Mouse (Mus musculus) heart, embryonic 10.5 days (tissue): ENCODE measurements around the gene Tgfbr3. TPM values are rescaled to one million over a fixed set of nuclear protein-coding genes. Genes with fewer than 3 reads are reported as not detected.

Experiments used
- DNase-seq: peaks from one replicate; pipeline ENCODE4 v3.0.0-alpha.2; 2017; ENCODE audit warnings: low spot score
- H3K27ac ChIP-seq: fragments of 300-500 bp; sonication (generic); 2 replicates; pipeline ENCODE4 v1.5.1; 2016; ENCODE audit warnings: mild to moderate bottlenecking
- H3K27me3 ChIP-seq: fragments of 300-500 bp; sonication (generic); 2 replicates; pipeline ENCODE4 v1.6.1; 2016; ENCODE audit warnings: mild to moderate bottlenecking; ENCODE audit not compliant: poor library complexity, insufficient read depth, severe bottlenecking
- H3K36me3 ChIP-seq: fragments of 300-500 bp; sonication (generic); 2 replicates; pipeline ENCODE4 v1.6.1; 2016; ENCODE audit warnings: mild to moderate bottlenecking, moderate library complexity
- H3K4me1 ChIP-seq: fragments of 300-500 bp; sonication (generic); 2 replicates; pipeline ENCODE4 v1.6.1; 2016; ENCODE audit warnings: mild to moderate bottlenecking
- H3K4me3 ChIP-seq: fragments of 300-500 bp; sonication (generic); 2 replicates; pipeline ENCODE4 v1.5.1; 2016; ENCODE audit warnings: mild to moderate bottlenecking, moderate library complexity
- H3K9me3 ChIP-seq: fragments of 300-500 bp; sonication (generic); 2 replicates; pipeline ENCODE4 v1.6.1; 2016; ENCODE audit warnings: mild to moderate bottlenecking, moderate library complexity
- WGBS: fragments of 180-500 bp; shearing (Covaris S2); methylation state at CpG from one replicate; pipeline ENCODE4 v1.1.7; 2016; 5-methylcytosine and 5-hydroxymethylcytosine counted together
- polyA plus RNA-seq: library from polyadenylated mRNA; unstranded; fragments of >200 nt; fragmentation: Nextera tagmentation; extraction: Ambion mirVana; gene quantifications from 2 replicates; pipeline ENCODE4 v1.2.1, GENCODE M21; 2016

Gene Tgfbr3
- polyA plus RNA-seq, 1 experiment from 2014 or later, result 36.7 TPM

GRCm38 (mm10) chr5:107171861-107172260 lies 117.6 kb downstream of the Tgfbr3 start:
- 67% methylated on average over 7 of the region's 7 CpGs for WGBS
- Histone ChIP-seq H3K9me3 (no peaks in the 10 kb centered on the region), H3K4me1 (peaks cover 27% of the 10 kb centered on the region)

DNA sequence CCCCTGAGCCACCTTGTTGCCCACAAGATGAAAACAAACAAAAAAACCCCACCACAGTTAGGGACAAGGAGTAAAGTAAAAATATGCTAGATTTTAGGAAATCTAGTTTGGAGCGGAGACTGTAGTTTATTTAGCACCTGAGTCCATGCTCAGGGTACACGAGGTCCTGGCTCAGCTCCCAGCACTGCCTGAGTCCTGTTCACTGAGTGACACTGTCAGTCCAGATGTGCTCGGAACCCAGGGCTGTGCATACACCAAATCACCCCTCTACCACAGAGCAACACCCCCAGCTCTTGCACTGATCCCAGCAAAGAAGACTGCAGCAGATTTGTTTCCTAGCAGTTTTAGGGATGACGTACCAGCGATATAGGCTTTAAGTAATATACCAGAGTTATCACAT lies 119.6 kb downstream of the Tgfbr3 start:
- H3K36me3 ChIP-seq, result peaks cover 4% of the 10 kb centered on the region; the same call in 1 of the 2 replicates
- no peaks in the 10 kb centered on the region for H3K9me3 ChIP-seq
- no peak overlapping the region for H3K27ac ChIP-seq
- no peak overlapping the region for H3K4me3 ChIP-seq
- no peaks in the 10 kb centered on the region for H3K27me3 ChIP-seq
- peaks cover 35% of the 10 kb centered on the region for H3K4me1 ChIP-seq
- WGBS, result 89% methylated on average over 5 of the region's 5 CpGs
- no peak for DNase-seq

More at GRCm38 (mm10) chr5:107171861-107172260, 117.6 kb downstream of the Tgfbr3 start:
- H3K27ac ChIP-seq, result no peak overlapping the region
- no peaks in the 10 kb centered on the region for H3K27me3 ChIP-seq
- peaks cover 8% of the 10 kb centered on the region; the same call in 1 of the 2 replicates for H3K36me3 ChIP-seq
- H3K4me3 ChIP-seq, result no peak overlapping the region
- no peak for DNase-seq

DNA sequence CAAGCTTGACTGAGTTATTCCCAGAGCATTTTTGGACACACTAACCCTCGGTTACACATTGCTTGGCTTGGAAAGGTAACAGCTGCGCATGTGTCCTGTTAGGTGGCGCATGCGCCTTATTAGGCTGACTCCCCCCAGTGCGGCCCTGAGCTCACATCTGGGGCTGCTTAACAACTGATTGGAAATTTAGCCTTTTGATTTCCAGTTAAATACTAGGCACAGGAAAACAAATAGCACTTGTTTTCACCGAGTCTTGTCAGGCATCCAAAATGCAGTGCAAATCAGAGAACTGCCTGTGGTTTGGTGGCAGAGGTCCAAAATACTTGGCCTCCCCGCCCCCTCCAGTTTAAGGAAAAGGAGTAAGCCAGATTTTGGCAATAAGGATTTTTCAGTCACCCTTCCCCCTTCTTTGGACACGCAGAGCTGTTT lies 121.5 kb downstream of the Tgfbr3 start:
- Histone ChIP-seq H3K4me3 (no peak overlapping the region), H3K9me3 (no peaks in the 10 kb centered on the region), H3K27me3 (no peaks in the 10 kb centered on the region), H3K4me1 (peaks cover 40% of the 10 kb centered on the region), H3K36me3 (no peaks in the 10 kb centered on the region), H3K27ac (0 out of 2 replicates have a peak overlapping the region, but pooled peaks have one; percentile 36)
- no peak for DNase-seq
- WGBS, result 42% methylated on average over 8 of the region's 8 CpGs

DNA sequence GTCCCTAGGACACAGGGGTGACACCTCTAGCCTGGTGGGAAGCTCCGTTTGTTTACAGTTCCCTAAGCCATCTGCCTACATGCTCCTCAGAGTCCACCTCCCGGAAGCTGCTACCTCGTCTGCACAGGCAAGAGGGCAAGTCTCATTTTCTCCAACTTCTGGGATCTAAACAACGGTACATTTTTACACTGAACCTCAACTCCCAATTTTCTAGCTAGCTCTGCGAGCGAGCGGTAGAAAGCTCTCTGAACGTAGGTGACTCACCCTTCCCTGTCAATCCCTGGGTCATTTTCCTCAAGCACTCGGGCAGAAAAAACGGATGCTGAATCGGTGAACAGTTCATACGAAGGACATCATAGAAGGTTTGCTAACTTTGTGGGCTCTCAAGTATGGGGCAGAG lies 122.1 kb downstream of the Tgfbr3 start:
- Histone ChIP-seq H3K27me3 (no peaks in the 10 kb centered on the region), H3K4me1 (peaks cover 39% of the 10 kb centered on the region), H3K36me3 (no peaks in the 10 kb centered on the region), H3K27ac (peak overlapping the region; percentile 36; the same call in 1 of the 2 replicates), H3K4me3 (no peak overlapping the region), H3K9me3 (no peaks in the 10 kb centered on the region)
- WGBS, result 36% methylated on average over 12 of the region's 12 CpGs
- no peak for DNase-seq

DNA sequence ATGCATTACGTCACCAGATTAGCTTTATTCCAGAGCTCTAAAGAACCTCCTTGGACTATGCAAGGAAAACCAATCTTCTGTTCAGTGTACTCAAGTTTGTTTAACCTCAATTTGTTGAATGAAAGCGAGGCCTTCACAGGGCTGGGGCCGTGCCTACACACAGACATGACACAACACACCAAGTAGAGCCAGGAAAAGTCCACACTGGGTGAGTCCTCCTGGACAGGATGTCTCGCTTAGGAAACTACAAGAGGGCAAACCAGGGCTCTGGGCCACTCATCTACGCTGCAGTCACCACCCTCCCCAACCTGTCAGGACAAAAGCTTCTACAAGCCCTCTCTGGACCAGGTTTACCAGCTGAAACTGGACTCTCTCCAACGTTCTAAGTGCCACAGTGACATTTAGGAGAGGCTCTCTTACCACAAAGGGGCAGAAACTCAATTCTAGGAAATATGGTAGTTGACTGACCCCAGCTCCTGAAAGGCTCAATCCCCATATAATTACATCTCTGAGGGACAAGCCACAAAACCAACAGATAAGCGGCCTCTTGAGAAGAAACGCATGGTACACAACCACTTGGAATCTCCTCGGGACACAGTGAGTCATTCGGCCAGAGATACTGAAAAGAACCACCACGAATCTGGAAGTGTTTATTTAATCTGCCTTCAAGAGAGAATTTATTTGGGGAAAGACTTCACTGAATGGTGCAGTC lies 122.6 kb downstream of the Tgfbr3 start:
- DNase-seq, result no peak
- H3K9me3 ChIP-seq, result no peaks in the 10 kb centered on the region
- H3K27me3 ChIP-seq, result no peaks in the 10 kb centered on the region
- H3K36me3 ChIP-seq, result no peaks in the 10 kb centered on the region
- H3K27ac ChIP-seq, result peak overlapping the region; percentile 36
- no peak overlapping the region for H3K4me3 ChIP-seq
- 38% methylated on average over 11 of the region's 11 CpGs for WGBS
- peaks cover 40% of the 10 kb centered on the region for H3K4me1 ChIP-seq

GRCm38 (mm10) chr5:107165734-107166133 lies 123.7 kb downstream of the Tgfbr3 start:
- Histone ChIP-seq H3K9me3 (no peaks in the 10 kb centered on the region), H3K4me1 (peaks cover 37% of the 10 kb centered on the region), H3K36me3 (no peaks in the 10 kb centered on the region), H3K4me3 (no peak overlapping the region), H3K27me3 (no peaks in the 10 kb centered on the region), H3K27ac (no peak overlapping the region)
- no peak for DNase-seq
- 68% methylated on average over 7 of the region's 7 CpGs for WGBS

DNA sequence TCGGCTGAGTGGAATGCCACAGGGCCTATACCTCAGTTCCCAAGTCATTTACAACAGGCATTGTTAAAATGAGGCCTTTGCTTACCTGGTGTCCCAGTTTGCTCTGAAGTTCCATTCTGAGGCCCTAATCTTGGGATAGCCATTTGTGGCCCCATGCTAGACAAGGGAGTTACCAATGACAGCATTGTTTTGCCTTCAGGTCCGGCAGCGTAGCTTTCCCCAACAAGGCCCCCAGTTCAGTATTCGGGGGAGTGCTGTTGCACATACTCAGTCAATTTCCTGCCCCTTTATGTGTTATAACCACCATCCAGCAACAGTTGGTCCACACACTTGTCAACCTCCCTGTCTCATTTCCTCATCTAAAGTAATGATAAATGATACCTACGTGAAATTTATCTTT lies 124.2 kb downstream of the Tgfbr3 start:
- Histone ChIP-seq H3K27ac (no peak overlapping the region), H3K27me3 (no peaks in the 10 kb centered on the region), H3K4me3 (no peak overlapping the region), H3K4me1 (peaks cover 36% of the 10 kb centered on the region), H3K9me3 (no peaks in the 10 kb centered on the region), H3K36me3 (no peaks in the 10 kb centered on the region)
- no peak for DNase-seq
- 91% methylated on average over 5 of the region's 5 CpGs for WGBS

DNA sequence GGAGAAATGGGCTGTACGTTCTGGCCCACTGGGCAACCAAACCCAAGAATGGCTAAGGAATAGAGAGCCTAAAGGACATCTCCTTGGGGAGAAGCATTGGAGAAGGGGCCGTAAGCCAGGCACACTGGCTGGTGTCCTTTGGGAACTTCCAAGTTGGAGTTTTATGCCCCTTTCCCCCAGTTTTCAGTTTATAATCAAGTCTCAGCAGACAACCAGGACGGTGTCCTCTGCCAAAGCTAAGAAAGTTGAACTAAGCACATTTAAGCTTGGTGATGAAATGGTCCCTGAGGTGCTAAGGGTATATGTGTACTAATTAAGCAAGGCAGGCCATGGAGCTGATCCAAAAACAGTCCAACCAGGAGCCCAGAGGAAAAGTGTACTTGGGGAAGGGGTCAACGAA lies 124.6 kb downstream of the Tgfbr3 start:
- no peak overlapping the region; the same call in 1 of the 2 replicates for H3K27ac ChIP-seq
- H3K4me1 ChIP-seq, result peaks cover 33% of the 10 kb centered on the region
- no peak for DNase-seq
- H3K4me3 ChIP-seq, result no peak overlapping the region
- WGBS, result 87% methylated on average over 4 of the region's 4 CpGs
- no peaks in the 10 kb centered on the region for H3K27me3 ChIP-seq
- H3K9me3 ChIP-seq, result no peaks in the 10 kb centered on the region
- H3K36me3 ChIP-seq, result no peaks in the 10 kb centered on the region

GRCm38 (mm10) chr5:107164146-107164545 lies 125.3 kb downstream of the Tgfbr3 start:
- WGBS, result 69% methylated on average over 4 of the region's 4 CpGs
- H3K36me3 ChIP-seq, result no peaks in the 10 kb centered on the region
- no peak overlapping the region for H3K27ac ChIP-seq
- DNase-seq, result peak; percentile 63
- no peak overlapping the region for H3K4me3 ChIP-seq
- H3K9me3 ChIP-seq, result no peaks in the 10 kb centered on the region
- no peaks in the 10 kb centered on the region for H3K27me3 ChIP-seq
- peaks cover 30% of the 10 kb centered on the region for H3K4me1 ChIP-seq

GRCm38 (mm10) chr5:107163336-107163735 lies 126.1 kb downstream of the Tgfbr3 start:
- Histone ChIP-seq H3K36me3 (0 out of 2 replicates have a peak, but pooled peaks cover 3% of the 10 kb centered on the region), H3K27ac (no peak overlapping the region), H3K4me3 (no peak overlapping the region), H3K9me3 (no peaks in the 10 kb centered on the region), H3K27me3 (no peaks in the 10 kb centered on the region), H3K4me1 (peaks cover 30% of the 10 kb centered on the region)
- DNase-seq, result peak; percentile 57

DNA sequence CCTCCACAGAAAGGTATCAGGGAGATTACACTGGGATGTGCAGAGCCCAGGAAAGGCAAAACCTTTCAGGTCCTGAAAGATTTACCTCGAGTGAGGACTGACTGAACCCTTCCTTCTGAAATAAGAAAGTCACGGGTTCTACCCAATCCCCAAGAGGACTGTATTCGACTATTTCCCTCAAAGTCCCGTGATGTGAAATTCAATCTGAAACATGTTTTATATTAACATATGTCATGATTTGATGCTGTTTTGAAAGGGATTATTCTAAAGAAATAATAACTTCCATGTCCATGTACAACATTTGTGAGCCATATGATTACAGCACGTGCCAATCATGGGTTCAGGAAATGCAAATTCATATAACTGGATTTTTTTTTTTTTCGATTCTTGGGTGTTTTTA lies 126.6 kb downstream of the Tgfbr3 start:
- Histone ChIP-seq H3K36me3 (0 out of 2 replicates have a peak, but pooled peaks cover 3% of the 10 kb centered on the region), H3K9me3 (no peaks in the 10 kb centered on the region), H3K4me3 (no peak overlapping the region), H3K27ac (no peak overlapping the region), H3K27me3 (no peaks in the 10 kb centered on the region), H3K4me1 (peaks cover 28% of the 10 kb centered on the region)
- 85% methylated on average over 6 of the region's 6 CpGs for WGBS
- DNase-seq, result no peak

- H3K36me3 ChIP-seq, result 0 out of 2 replicates have a peak, but pooled peaks cover 3% of the 10 kb centered on the region
- H3K4me1 ChIP-seq, result peaks cover 28% of the 10 kb centered on the region
- DNase-seq, result no peak
- no peak overlapping the region for H3K27ac ChIP-seq
- H3K27me3 ChIP-seq, result no peaks in the 10 kb centered on the region
- 77% methylated on average over 4 of the region's 4 CpGs for WGBS
- H3K4me3 ChIP-seq, result no peak overlapping the region
- no peaks in the 10 kb centered on the region for H3K9me3 ChIP-seq
These were observed 127.1 kb downstream of the Tgfbr3 start for GRCm38 (mm10) chr5:107162319-107162718.

GRCm38 (mm10) chr5:107159914-107160890 lies 129.2 kb downstream of the Tgfbr3 start:
- peak; percentile 35 for DNase-seq
- no peaks in the 10 kb centered on the region for H3K9me3 ChIP-seq
- peaks cover 24% of the 10 kb centered on the region for H3K4me1 ChIP-seq
- H3K27ac ChIP-seq, result no peak overlapping the region
- 87% methylated on average over 8 of the region's 8 CpGs for WGBS
- no peak overlapping the region for H3K4me3 ChIP-seq
- no peaks in the 10 kb centered on the region for H3K27me3 ChIP-seq
- H3K36me3 ChIP-seq, result 0 out of 2 replicates have a peak, but pooled peaks cover 3% of the 10 kb centered on the region
